Mouse (Mus musculus) hindbrain, postnatal 0 days (tissue): ENCODE results near the gene Ccdc77. TPM values are rescaled to one million over a fixed set of nuclear protein-coding genes. Genes with fewer than 3 reads are reported as not detected.

Experiments used
- ATAC-seq: fragments of 200-750 bp; cut with Nextera tagmentation; 2 replicates; pipeline ENCODE4 v1.8.0; 2017; ENCODE audit warnings: mild to moderate bottlenecking, moderate TSS enrichment, moderate library complexity
- DNase-seq: peaks from one replicate; pipeline ENCODE4 v3.0.0-alpha.2; 2015; ENCODE audit warnings: low spot score
- H3K27ac ChIP-seq: fragments of 300-500 bp; sonication (generic); 2 replicates; pipeline ENCODE4 v1.5.1; 2014; ENCODE audit warnings: mild to moderate bottlenecking
- H3K27me3 ChIP-seq: fragments of 300-500 bp; sonication (generic); 2 replicates; pipeline ENCODE4 v1.6.1; 2014; ENCODE audit warnings: low read length, mixed read lengths; ENCODE audit not compliant: insufficient read depth
- H3K36me3 ChIP-seq: fragments of 300-500 bp; sonication (generic); 2 replicates; pipeline ENCODE4 v1.6.1; 2014; ENCODE audit warnings: low read length, mixed read lengths; ENCODE audit not compliant: insufficient read depth
- H3K4me1 ChIP-seq: fragments of 300-500 bp; sonication (generic); 2 replicates; pipeline ENCODE4 v1.6.1; 2014; ENCODE audit warnings: antibody characterized with exemption, low read length, mixed read lengths; ENCODE audit not compliant: insufficient read depth
- H3K4me2 ChIP-seq: fragments of 300-500 bp; sonication (generic); 2 replicates; pipeline ENCODE4 v1.6.1; 2014; ENCODE audit warnings: low read depth, mild to moderate bottlenecking, low read length, moderate library complexity, mixed read lengths
- H3K4me3 ChIP-seq: fragments of 300-500 bp; sonication (generic); 2 replicates; pipeline ENCODE4 v1.5.1; 2014; ENCODE audit warnings: low read length
- H3K9ac ChIP-seq: fragments of 300-500 bp; sonication (generic); replicated peaks from 2 replicates; pipeline ENCODE4 v1.6.1; 2014; ENCODE audit warnings: mild to moderate bottlenecking, low read length, moderate library complexity, mixed read lengths
- H3K9me3 ChIP-seq: fragments of 300-500 bp; sonication (generic); 2 replicates; pipeline ENCODE4 v1.6.1; 2016; ENCODE audit warnings: low read length, mixed read lengths
- CTCF ChIP-seq: IDR thresholded peaks from 2 replicates; pipeline ENCODE4 v1.5.1; 2016; ENCODE audit warnings: antibody characterized with exemption, control low read depth, low read depth
- WGBS: fragments of 180-500 bp; shearing (Covaris S2); extraction: QIAGEN DNeasy Blood & Tissue Kit; methylation state at CpG from one replicate; pipeline ENCODE4 v1.1.7; 2014; 5-methylcytosine and 5-hydroxymethylcytosine counted together
- polyA plus RNA-seq: library from polyadenylated mRNA; unstranded; fragments of >200 nt; fragmentation: Nextera tagmentation; extraction: Ambion mirVana; gene quantifications from 2 replicates; pipeline ENCODE4 v1.2.1, GENCODE M21; 2015
- total RNA-seq: library from RNA; depleted of rRNA; stranded (reverse); fragments of >200 nt; gene quantifications from 2 replicates; pipeline ENCODE4 v1.2.3, GENCODE M21; 2014

The Ccdc77 gene
- total and polyA plus RNA-seq, 2 experiments from 2014 or later = 4.7 to 9.7 TPM

GRCm38 (mm10) chr6:120349018-120349417 is 15.2 kb downstream of the Ccdc77 start:
- Histone ChIP-seq H3K9me3 (no peaks in the 10 kb centered on the region), H3K27ac (no peak overlapping the region), H3K4me3 (no peak overlapping the region), H3K36me3 (peaks cover 13% of the 10 kb centered on the region; the same call in 1 of the 2 replicates), H3K4me1 (no peaks in the 10 kb centered on the region), H3K4me2 (no peak overlapping the region), H3K27me3 (no peaks in the 10 kb centered on the region), H3K9ac (no peak overlapping the region)
- DNase-seq = no peak
- 94% methylated on average over 3 of the region's 3 CpGs for WGBS
- no peak for ATAC-seq
- TF ChIP-seq CTCF = no peak

- DNase-seq (no peak), ATAC-seq (no peak)
- no peak overlapping the region for H3K4me3 ChIP-seq
- H3K4me1 ChIP-seq = no peaks in the 10 kb centered on the region
- H3K9ac ChIP-seq = no peak overlapping the region
- 44% methylated on average over 1 of the region's 1 CpGs for WGBS
- no peak overlapping the region for H3K4me2 ChIP-seq
- H3K27ac ChIP-seq = no peak overlapping the region
- no peaks in the 10 kb centered on the region for H3K27me3 ChIP-seq
- H3K9me3 ChIP-seq = no peaks in the 10 kb centered on the region
- H3K36me3 ChIP-seq = peaks cover 6% of the 10 kb centered on the region; the same call in 1 of the 2 replicates
- no peak for TF ChIP-seq CTCF
These were observed 20.2 kb downstream of the Ccdc77 start for GRCm38 (mm10) chr6:120343992-120344391.

- H3K36me3 ChIP-seq = peaks cover 26% of the 10 kb centered on the region; the same call in 1 of the 2 replicates
- H3K4me3 ChIP-seq = no peak overlapping the region
- H3K9me3 ChIP-seq = no peaks in the 10 kb centered on the region
- DNase-seq (no peak), ATAC-seq (no peak)
- H3K9ac ChIP-seq = no peak overlapping the region
- no peak overlapping the region for H3K27ac ChIP-seq
- no peaks in the 10 kb centered on the region for H3K4me1 ChIP-seq
- TF ChIP-seq CTCF = peak; percentile 42
- no peaks in the 10 kb centered on the region for H3K27me3 ChIP-seq
- no peak overlapping the region for H3K4me2 ChIP-seq
- 76% methylated on average over 2 of the region's 2 CpGs for WGBS
These were observed 31.8 kb downstream of the Ccdc77 start for GRCm38 (mm10) chr6:120332351-120332750.

GRCm38 (mm10) chr6:120324295-120324927 is 39.8 kb downstream of the Ccdc77 start:
- Histone ChIP-seq H3K4me2 (no peak overlapping the region), H3K36me3 (peaks cover 8% of the 10 kb centered on the region; the same call in 1 of the 2 replicates), H3K9me3 (no peaks in the 10 kb centered on the region), H3K4me3 (no peak overlapping the region), H3K4me1 (no peaks in the 10 kb centered on the region), H3K9ac (no peak overlapping the region), H3K27me3 (no peaks in the 10 kb centered on the region), H3K27ac (no peak overlapping the region)
- ATAC-seq (peak; percentile 43), DNase-seq (peak; percentile 89)
- 30% methylated on average over 6 of the region's 6 CpGs for WGBS
- peak; percentile 89 for TF ChIP-seq CTCF

- Histone ChIP-seq H3K4me1 (no peaks in the 10 kb centered on the region), H3K4me3 (no peak overlapping the region), H3K9me3 (no peaks in the 10 kb centered on the region), H3K27me3 (no peaks in the 10 kb centered on the region), H3K9ac (no peak overlapping the region), H3K27ac (no peak overlapping the region), H3K4me2 (no peak overlapping the region), H3K36me3 (no peaks in the 10 kb centered on the region)
- peak; percentile 7 for DNase-seq
- TF ChIP-seq CTCF = no peak
- no peak for ATAC-seq
- 64% methylated on average over 2 of the region's 2 CpGs for WGBS
These were observed 43.8 kb downstream of the Ccdc77 start for GRCm38 (mm10) chr6:120320369-120320768.

- WGBS = 87% methylated on average over 9 of the region's 9 CpGs
- no peak overlapping the region for H3K4me2 ChIP-seq
These were observed 45.0 kb downstream of the Ccdc77 start for GRCm38 (mm10) chr6:120319129-120319528.

GRCm38 (mm10) chr6:120318303-120318940 is 45.8 kb downstream of the Ccdc77 start:
- H3K4me1 ChIP-seq = no peaks in the 10 kb centered on the region
- no peak for TF ChIP-seq CTCF
- no peak overlapping the region for H3K4me3 ChIP-seq
- 70% methylated on average over 11 of the region's 11 CpGs for WGBS
- ATAC-seq = no peak
- H3K9ac ChIP-seq = no peak overlapping the region
- H3K9me3 ChIP-seq = no peaks in the 10 kb centered on the region
- DNase-seq = no peak
- H3K4me2 ChIP-seq = no peak overlapping the region
- no peaks in the 10 kb centered on the region for H3K36me3 ChIP-seq
- H3K27ac ChIP-seq = no peak overlapping the region
- no peaks in the 10 kb centered on the region for H3K27me3 ChIP-seq

More at GRCm38 (mm10) chr6:120319129-120319528, 45.0 kb downstream of the Ccdc77 start:
- Histone ChIP-seq H3K4me3 (no peak overlapping the region), H3K27ac (no peak overlapping the region), H3K9me3 (no peaks in the 10 kb centered on the region), H3K4me1 (no peaks in the 10 kb centered on the region), H3K27me3 (no peaks in the 10 kb centered on the region), H3K36me3 (no peaks in the 10 kb centered on the region), H3K9ac (no peak overlapping the region)
- no peak for TF ChIP-seq CTCF
- ATAC-seq = no peak
- no peak for DNase-seq
